In the genomic region with DNA sequence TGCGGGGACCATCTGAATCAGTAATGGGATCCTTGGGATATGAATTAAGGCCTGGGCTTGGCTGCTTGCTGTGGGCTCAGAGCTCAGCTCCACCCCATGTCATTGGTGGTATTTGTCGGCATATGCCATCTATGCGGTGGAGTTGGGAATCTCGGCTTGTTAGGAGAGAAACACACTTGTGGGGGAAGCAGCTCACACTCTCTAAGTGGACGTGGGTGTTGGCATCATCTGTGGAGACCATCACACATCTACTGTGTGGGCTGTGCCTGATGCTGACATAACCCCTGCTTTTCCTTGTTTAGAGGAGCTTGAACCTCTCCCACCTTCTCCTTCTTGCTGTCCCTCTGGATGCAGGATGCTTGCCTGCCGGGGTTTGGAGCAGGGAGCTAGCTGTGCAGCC, we compare ENCODE assay signal across 16 mouse cellular contexts.
DNase-seq lines count a peak whose midpoint lies in the region; ATAC-seq lines count a peak whose summit lies in the region.
"Had no signal": no experiment of that assay in that cellular context is flagged by ENCODE, and none has a peak within 500 bp of the region (broad histone marks: within the 10 kb centered on the region; RNA-seq: fewer than 3 reads in every experiment).

No protein-coding gene starts in this region.

- no peak overlapping the region for H3K4me2 ChIP-seq in forebrain, embryonic 11.5 days (ENCODE audit: low read depth, low read length, severe bottlenecking)
- no peak overlapping the region for H3K4me2 ChIP-seq in forebrain, embryonic 16.5 days (ENCODE audit: low read length)
- H3K4me2 ChIP-seq in hindbrain, embryonic 14.5 days (replicated peaks), result no peak overlapping the region
- H3K4me2 ChIP-seq in midbrain, embryonic 13.5 days (replicated peaks), result no peak overlapping the region
- H3K4me2 ChIP-seq: heart, embryonic 13.5 days; hindbrain, embryonic 15.5 days; lung, embryonic 15.5 days; stomach, embryonic 15.5 days had no signal

- H3K27ac ChIP-seq in forebrain, embryonic 11.5 days (ENCODE audit: low read depth, low read length), result 0 out of 2 replicates have a peak overlapping the region, but pooled peaks have one; percentile 41
- no peak overlapping the region for H3K27ac ChIP-seq in forebrain, embryonic 16.5 days (ENCODE audit: low read length)
- H3K27ac ChIP-seq in hindbrain, embryonic 14.5 days, result peak overlapping the region; percentile 50; the same call in 1 of the 2 replicates
- peak overlapping the region; percentile 69 for H3K27ac ChIP-seq in midbrain, embryonic 13.5 days
- H3K27ac ChIP-seq: heart, embryonic 13.5 days; lung, embryonic 15.5 days; stomach, embryonic 15.5 days had no signal

- peak; percentile 42 for DNase-seq in forebrain, embryonic 11.5 days (ENCODE audit: low spot score)
- DNase-seq in left cerebral cortex, adult 18-20 months (ENCODE audit: low spot score in 2 of 2), result peak; percentile 62 to 68
- no peak for DNase-seq in left cerebral cortex, postnatal 10 days (ENCODE audit: extremely low spot score in 1 of 2, low spot score in 2 of 2)
- no peak for DNase-seq in hindbrain, embryonic 14.5 days (ENCODE audit: low spot score)
- DNase-seq in adrenal gland, postnatal 36 days, result no peak
- DNase-seq: cerebellum, adult 2 months; kidney, adult 2 months; thymus, postnatal 36 days had no signal

- no peak overlapping the region for H3K9ac ChIP-seq in forebrain, embryonic 11.5 days (ENCODE audit: low read length)
- H3K9ac ChIP-seq in forebrain, embryonic 16.5 days (replicated peaks; ENCODE audit: low read depth, low read length), result no peak overlapping the region
- H3K9ac ChIP-seq in hindbrain, embryonic 14.5 days, result no peak overlapping the region
- H3K9ac ChIP-seq in midbrain, embryonic 13.5 days (replicated peaks), result no peak overlapping the region
- H3K9ac ChIP-seq: heart, embryonic 13.5 days; hindbrain, embryonic 15.5 days; lung, embryonic 15.5 days; stomach, embryonic 15.5 days had no signal

- no peaks in the 10 kb centered on the region for H3K9me3 ChIP-seq in forebrain, embryonic 11.5 days (ENCODE audit: control insufficient read depth, low read length)
- H3K9me3 ChIP-seq in forebrain, embryonic 16.5 days (ENCODE audit: control insufficient read depth, low read length), result no peaks in the 10 kb centered on the region
- no peaks in the 10 kb centered on the region for H3K9me3 ChIP-seq in hindbrain, embryonic 14.5 days (ENCODE audit: control insufficient read depth, low read length)
- no peaks in the 10 kb centered on the region for H3K9me3 ChIP-seq in midbrain, embryonic 13.5 days
- H3K9me3 ChIP-seq: heart, embryonic 13.5 days; hindbrain, embryonic 15.5 days; lung, embryonic 15.5 days; stomach, embryonic 15.5 days had no signal

- peaks cover 16% of the 10 kb centered on the region for H3K4me1 ChIP-seq in forebrain, embryonic 11.5 days (replicated peaks; ENCODE audit: control insufficient read depth, insufficient read depth, low read length)
- peaks cover 9% of the 10 kb centered on the region for H3K4me1 ChIP-seq in forebrain, embryonic 16.5 days (replicated peaks; ENCODE audit: control insufficient read depth, insufficient read depth, low read length)
- peaks cover 22% of the 10 kb centered on the region; the same call in 1 of the 2 replicates for H3K4me1 ChIP-seq in hindbrain, embryonic 14.5 days (replicated peaks; ENCODE audit: control insufficient read depth, insufficient read depth, low read length)
- H3K4me1 ChIP-seq in midbrain, embryonic 13.5 days (replicated peaks), result peaks cover 40% of the 10 kb centered on the region
- H3K4me1 ChIP-seq: stomach, embryonic 15.5 days had no signal

- H3K4me3 ChIP-seq in forebrain, embryonic 11.5 days (ENCODE audit: low read depth, low read length), result no peak overlapping the region
- no peak overlapping the region for H3K4me3 ChIP-seq in forebrain, embryonic 16.5 days (replicated peaks; ENCODE audit: low read length)
- no peak overlapping the region for H3K4me3 ChIP-seq in hindbrain, embryonic 14.5 days (replicated peaks; ENCODE audit: low read length)
- no peak overlapping the region for H3K4me3 ChIP-seq in midbrain, embryonic 13.5 days (replicated peaks)
- H3K4me3 ChIP-seq: heart, embryonic 13.5 days; hindbrain, embryonic 15.5 days; lung, embryonic 15.5 days; stomach, embryonic 15.5 days had no signal

- no peaks in the 10 kb centered on the region for H3K36me3 ChIP-seq in forebrain, embryonic 11.5 days (ENCODE audit: control insufficient read depth, insufficient read depth, low read length)
- H3K36me3 ChIP-seq in forebrain, embryonic 16.5 days (ENCODE audit: control insufficient read depth, insufficient read depth), result no peaks in the 10 kb centered on the region
- no peaks in the 10 kb centered on the region for H3K36me3 ChIP-seq in hindbrain, embryonic 14.5 days (replicated peaks; ENCODE audit: control insufficient read depth, insufficient read depth)
- no peaks in the 10 kb centered on the region for H3K36me3 ChIP-seq in midbrain, embryonic 13.5 days
- H3K36me3 ChIP-seq: heart, embryonic 13.5 days; hindbrain, embryonic 15.5 days; lung, embryonic 15.5 days; stomach, embryonic 15.5 days had no signal

- no peaks in the 10 kb centered on the region for H3K27me3 ChIP-seq in forebrain, embryonic 11.5 days (ENCODE audit: control insufficient read depth, insufficient read depth, low read length)
- H3K27me3 ChIP-seq in forebrain, embryonic 16.5 days (replicated peaks; ENCODE audit: control insufficient read depth, insufficient read depth, low read length), result no peaks in the 10 kb centered on the region
- H3K27me3 ChIP-seq in hindbrain, embryonic 14.5 days (ENCODE audit: control insufficient read depth, insufficient read depth, low read length), result no peaks in the 10 kb centered on the region
- H3K27me3 ChIP-seq in midbrain, embryonic 13.5 days, result 0 out of 2 replicates have a peak, but pooled peaks cover 3% of the 10 kb centered on the region
- H3K27me3 ChIP-seq: heart, embryonic 13.5 days; hindbrain, embryonic 15.5 days; lung, embryonic 15.5 days; Patski; stomach, embryonic 15.5 days had no signal

- no peak for ATAC-seq in forebrain, embryonic 11.5 days (replicated peaks; ENCODE audit: low FRiP score)
- no peak for ATAC-seq in forebrain, embryonic 16.5 days
- ATAC-seq in hindbrain, embryonic 14.5 days (ENCODE audit: low FRiP score), result no peak
- no peak for ATAC-seq in midbrain, embryonic 13.5 days
- ATAC-seq in activated CD4-positive, CD25-positive, alpha-beta regulatory T cell, adult 4 months, result no peak
- ATAC-seq: Patski had no signal

- intact Hi-C loops in left cerebral cortex, postnatal 10 days (cut with DNase I), result no loop called here

- 82% methylated on average over 6 of the region's 6 CpGs for WGBS in forebrain, embryonic 11.5 days
- WGBS in forebrain, embryonic 16.5 days, result 84% methylated on average over 6 of the region's 6 CpGs
- 83% methylated on average over 6 of the region's 6 CpGs for WGBS in hindbrain, embryonic 14.5 days
- 89% methylated on average over 6 of the region's 6 CpGs for WGBS in midbrain, embryonic 13.5 days

Comparison
In these comparisons a context has a peak if more than half of its experiments do, and no peak if none do; other contexts are left out.
1. DNase-seq: peak in forebrain, embryonic 11.5 days (single experiment) and left cerebral cortex, adult 18-20 months (2 of 2); none in left cerebral cortex, postnatal 10 days (0 of 2), hindbrain, embryonic 14.5 days (single experiment) and adrenal gland, postnatal 36 days (0 of 2).